Mouse (Mus musculus) cerebellum, adult 11 months (tissue): ENCODE measurements at regions not wholly inside any gene's neighbourhood (a gene's known extent, or its start where the extent isn't known, plus 50 kb on each side); places are given as distances from the start of the nearest gene placed in this dataset.

Source experiments
- DNase-seq: peaks from one replicate; pipeline ENCODE4 v3.0.0; 2022

DNA sequence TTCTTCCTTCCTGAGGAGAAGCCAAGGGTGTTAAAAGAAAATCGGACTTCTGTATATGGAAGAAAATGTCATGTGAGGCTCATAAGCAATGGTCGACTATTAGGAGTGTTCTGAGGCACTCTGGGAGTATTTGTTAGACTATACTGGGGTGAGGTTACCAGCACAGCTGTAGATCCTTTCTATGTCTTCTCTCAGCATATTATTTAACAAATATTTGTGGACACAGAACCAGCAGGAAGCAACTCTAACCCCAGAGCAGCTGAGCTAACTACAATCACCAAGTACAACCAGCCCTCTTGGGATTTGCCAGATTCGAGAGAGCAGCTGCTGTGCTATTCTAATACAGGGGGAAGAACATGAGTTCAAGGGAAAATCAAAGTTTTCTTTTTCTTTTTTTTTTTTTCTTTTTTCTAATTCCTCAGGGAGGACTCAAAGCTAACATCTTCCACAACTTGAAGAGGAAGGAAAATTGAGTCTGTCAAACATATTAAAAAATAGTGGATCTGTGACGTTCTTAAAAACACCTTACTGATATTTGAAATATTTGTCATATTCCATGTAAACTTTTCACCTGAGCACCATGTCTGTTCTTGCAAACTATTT lies 933.3 kb upstream of the Cited2 start:
- DNase-seq, result no peak

DNA sequence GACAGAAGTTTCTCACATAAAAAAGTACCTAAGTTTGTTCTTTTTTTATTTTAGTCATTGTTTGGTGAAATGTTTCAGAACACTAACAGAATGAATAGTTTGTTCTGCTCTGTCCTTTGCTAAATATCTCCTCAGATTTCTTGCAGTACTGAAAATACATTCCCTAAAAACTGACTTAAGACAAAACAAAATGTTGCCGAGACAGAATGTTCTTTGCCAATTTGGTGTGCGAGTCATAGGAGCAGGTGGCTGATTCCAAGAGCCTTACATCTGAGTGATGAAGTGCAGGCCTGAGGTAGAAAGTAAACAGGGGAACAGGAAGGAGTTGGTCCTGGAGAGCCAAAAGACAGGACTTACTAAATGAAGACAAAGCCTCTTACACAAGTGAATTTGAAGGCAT lies 919.0 kb upstream of the Cited2 start:
- DNase-seq, result no peak

DNA sequence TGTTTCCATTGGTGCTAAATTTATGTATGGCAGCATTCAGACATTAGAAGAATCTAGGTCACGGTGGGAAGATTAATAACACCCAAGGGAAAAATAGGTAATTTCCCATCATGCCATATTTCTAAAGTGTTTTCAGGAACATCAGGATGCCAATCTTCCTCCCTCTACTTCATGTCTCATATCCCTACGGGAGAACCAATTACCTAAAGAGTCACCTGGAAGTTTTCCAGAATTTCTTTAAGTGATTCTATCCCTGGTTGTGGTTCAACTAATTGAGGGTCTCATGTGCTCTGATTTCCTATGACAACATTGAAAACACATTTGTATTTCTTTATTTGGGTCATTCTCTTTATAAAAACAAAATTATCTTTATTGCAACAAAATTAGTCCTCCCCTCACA lies 912.3 kb upstream of the Cited2 start:
- DNase-seq, result no peak

DNA sequence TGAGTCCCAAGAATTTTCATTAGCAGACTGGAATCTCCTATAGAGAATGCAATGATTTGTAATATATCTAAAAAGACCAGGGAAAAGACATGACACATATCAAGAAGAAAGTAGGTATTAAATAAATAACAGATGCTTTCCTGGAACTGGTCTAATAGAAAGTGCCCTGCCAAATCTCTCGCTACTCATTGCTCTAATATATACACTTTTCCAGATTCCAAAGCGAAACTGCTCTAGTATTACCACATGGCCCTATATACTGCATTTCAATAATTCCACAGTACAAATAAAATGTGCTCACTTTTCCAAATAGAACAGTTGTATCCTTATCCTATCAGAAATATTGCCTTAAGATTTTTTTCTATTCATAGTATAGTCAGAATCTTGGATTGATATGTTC lies 909.0 kb upstream of the Cited2 start:
- no peak for DNase-seq

DNA sequence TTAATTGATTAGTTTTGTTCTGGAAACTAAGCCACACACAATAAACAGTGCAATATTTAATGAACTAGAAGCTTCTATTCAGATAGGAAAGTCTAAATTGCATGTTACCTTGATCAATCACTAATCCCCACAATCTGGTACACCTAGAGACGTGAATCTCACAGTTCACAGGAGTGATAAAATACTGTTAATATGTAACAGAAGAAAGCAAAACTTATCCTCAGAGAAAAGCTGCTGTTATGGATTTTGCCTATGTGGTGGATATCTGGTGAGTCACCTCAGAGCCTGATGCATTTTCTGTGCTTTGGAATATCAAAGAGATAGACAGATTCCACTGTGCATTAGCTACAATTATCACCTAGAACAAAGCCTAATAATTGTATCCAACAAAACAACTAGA lies 861.5 kb upstream of the Cited2 start:
- no peak for DNase-seq

DNA sequence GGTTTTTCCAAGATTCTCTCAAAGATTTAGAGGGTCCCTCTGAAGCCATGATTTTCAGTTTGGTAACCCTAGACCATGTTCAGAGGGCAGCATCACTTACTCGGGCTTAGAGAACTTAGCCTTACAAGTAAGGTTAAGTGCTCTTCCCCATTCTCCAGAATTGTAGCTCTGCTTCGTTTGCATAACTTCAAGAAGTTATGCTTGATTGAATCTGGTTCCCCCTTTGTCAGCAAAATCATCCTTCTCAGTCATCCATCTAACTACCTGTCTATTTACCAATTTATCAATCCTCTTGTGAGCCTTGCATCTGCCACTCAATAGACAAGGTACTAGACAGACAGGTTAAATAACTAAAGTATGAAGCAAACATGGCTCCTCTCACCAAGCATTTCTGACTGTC lies 856.1 kb upstream of the Cited2 start:
- DNase-seq, result no peak

DNA sequence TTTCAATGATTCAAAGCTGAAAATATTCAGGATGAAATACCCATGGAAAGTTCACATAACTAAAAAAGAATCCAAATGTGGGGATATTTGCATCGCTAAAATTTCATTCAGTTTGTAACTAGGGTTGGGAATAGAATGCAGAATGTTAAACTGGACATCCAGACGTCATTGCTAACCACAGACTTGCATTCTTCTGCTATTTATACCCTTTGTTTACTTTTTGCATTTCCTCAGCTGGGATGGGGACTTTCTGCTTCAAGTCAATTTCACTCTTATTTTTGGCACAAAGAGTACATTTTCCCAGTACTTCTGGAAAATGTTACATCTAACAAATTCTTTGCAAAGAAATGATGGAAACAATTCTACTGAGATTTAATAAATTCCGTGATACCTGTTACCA lies 848.9 kb upstream of the Cited2 start:
- DNase-seq, result no peak

DNA sequence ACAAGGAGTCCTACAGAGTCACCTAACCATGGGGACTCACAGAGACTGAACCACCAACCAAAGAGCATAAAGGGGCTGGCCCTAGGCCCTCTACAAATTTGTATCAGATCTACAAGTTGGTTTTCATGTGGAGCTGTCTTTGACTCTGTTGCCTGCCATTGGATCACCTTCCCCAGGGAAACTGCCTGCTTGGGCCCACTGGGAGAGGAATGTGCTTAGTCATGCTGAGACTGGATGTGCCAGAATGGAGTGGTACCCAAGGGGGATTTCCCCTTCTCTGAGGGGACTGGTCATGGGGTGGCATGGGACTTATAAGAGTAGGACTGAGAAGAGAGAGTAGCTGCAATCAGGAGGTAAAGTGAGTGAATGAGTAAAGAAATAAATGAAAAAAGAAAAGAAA lies 844.8 kb upstream of the Cited2 start:
- no peak for DNase-seq

DNA sequence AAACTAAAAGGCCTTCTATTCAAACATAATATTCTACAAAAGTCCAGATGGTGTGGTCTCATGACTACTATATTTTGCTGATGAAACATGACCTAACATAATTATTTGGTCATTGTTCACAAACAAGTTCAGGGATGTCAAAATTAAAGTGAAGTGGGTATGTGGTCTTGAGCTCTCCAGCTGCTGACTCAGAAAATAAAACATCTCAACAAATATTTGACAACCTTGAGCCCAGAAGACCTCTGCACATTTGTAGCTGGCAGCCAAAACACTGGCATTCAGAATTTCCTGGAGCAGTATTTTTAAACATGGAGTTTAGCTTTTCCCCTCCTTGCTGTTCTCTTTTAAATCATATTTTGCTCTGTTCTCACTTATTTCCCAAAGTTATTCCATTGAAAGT lies 829.7 kb upstream of the Cited2 start:
- DNase-seq, result no peak

DNA sequence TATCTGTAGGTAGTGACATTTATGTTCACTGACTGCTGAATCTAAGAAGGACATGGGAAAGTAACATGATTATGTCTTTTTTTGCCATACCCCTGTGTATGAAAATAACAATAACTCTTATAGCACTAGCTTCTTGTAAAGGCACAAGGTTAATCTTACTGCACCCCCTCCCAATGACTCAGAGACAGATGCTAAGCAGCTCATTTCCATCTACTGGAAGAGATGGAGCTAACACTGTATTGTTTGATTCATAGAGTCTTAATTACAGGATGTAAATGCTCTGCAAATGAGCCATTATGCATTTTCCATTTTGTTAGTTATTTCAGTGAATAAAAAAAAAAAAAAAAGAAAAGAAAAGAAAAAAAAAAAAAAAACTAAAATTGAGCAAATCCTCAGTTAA lies 827.7 kb upstream of the Cited2 start:
- no peak for DNase-seq

DNA sequence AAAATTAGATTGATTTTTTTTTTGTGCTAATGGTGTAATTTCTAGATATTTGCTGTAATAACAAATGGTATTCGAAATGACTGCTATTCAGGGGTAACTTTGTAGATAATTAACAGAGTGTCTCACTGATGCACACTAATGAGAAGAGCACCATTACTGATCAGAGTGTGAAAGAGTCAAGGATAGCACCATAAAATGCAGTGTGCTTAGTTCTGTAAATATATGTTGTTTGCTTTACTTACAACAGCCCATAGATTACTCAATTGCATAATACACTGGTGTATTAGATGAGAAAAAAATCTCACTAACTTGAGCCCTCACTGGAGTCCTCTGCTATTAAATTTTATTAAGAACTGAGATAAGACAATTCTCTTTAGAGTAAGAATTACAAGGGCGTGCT lies 800.1 kb upstream of the Cited2 start:
- no peak for DNase-seq

DNA sequence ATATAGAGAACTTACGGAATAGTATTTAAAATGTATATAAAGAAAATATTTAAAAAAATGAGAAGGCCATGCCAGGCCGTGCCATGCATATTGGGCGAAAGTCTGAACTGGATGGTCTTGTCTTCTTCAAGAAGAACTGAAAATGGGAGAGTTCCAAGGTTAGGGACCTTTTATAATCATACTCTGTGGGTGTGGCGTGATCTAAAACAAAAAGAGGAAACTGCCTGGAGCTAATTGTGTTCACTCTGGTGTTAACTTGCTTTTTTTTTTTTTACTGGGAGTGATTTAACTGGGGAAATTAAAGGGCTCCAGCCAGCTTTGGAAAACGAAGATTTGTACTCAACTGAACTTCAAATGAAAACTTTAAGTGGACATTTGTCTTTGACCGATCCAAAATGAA lies 799.2 kb upstream of the Cited2 start:
- DNase-seq, result no peak

DNA sequence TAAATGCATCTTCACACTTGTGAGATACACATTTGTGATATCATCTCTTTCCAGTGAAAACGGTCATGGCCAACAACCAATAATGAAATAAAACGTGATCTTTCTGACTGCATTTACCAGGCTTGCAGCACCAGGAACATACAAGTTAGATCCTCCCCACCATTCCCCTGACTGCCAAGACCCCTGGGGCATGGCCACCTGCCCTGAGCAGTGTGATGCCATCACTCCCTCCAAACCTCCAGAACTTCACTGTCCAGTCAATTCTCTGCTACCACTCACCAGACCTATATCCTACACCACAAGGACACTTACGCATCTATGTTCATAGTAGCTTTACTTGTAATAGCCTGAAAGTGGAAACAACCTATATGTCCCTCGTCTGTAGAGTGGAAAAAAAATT lies 785.3 kb upstream of the Cited2 start:
- peak; percentile 75 for DNase-seq

DNA sequence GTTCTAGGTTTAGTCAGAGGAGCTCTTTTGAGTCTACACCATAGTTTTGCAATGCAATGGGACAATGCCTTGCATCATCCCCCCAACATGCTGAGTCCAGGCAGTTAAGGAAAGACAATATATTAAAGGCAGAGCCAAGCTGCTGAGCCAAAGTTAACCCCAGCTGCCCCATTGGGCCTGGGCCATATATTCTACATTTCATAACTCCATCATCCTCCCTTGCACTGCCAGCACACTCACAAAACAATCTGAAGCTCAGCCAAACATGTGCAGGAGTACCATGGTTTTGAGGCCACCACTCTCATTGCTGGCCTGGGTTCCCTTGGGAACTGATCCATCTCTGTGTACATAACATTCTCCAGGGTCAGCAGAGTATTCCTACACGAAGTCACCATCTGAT lies 771.4 kb upstream of the Cited2 start:
- no peak for DNase-seq

DNA sequence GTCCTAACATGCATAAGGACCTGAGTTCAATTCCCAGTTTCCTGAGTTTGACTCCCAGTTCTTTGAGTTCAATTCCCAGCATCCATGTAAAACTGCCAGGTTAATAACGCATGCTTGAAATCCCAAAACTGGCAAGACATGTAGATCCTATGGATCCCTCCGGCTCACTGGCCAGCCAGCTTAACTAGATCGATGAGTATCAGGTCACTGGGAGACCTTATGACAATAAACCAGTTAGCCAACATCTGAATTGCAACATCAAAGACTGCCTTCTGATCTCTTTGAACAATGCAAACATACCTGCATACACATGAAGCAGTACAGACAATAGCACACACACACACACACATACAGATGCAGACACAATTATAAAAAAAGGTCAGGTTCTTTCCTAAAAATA lies 762.0 kb upstream of the Cited2 start:
- no peak for DNase-seq

DNA sequence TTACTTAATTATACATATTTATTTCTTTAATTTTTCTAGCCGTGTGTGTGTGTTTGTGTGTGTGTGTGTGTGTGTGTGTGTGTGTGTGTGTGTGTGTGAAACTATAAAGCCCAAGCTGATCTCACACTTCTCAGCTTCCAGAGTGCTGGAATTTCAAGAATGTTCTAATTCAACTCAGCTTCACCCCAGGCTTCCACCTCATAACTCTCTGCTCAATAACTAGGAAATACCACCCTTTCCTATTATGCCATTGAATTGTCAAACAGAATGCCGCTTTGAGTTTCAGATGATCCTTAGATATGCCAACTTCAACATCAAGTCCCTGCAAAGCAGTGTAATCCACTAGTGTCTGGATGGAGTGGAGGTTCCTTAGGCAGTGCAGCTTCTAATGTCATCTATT lies 760.6 kb upstream of the Cited2 start:
- no peak for DNase-seq

DNA sequence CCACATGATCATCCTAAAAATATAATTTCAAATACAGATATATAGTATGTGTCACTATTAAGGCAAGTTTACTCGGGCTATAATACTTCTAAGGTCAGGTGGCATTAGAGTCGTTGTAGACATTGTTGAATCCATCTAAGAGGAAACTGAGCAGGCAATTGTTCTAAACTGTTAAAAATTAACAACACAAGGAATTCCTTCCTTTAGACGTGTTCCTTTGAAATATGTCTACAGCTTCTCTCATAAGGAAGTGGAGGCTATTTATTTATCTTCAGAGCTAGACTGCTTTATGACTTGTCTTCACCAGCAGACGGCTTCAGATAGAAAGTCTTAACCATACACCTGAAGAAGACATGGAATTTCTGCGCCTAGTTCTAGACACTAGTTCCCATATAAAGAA lies 744.2 kb upstream of the Cited2 start:
- DNase-seq, result no peak

DNA sequence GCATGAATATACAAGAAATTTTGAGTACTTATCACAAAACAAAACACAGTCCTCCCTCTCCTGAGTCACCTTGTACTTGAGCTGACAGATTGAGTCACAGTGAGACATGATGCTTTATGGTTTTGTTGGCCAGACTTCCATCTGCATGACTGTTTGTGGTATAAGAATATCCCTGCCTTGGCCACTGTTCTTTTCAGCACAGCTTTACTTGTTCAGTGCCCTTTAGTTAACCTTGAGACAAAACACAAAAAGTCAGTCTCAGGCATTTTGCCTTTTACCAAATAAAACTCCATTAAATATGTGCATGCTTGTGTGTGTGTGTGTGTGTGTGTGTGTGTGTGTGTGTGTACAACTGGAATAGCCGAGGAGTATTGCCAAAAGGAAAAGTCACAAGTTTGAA lies 732.8 kb upstream of the Cited2 start:
- peak; percentile 63 for DNase-seq

DNA sequence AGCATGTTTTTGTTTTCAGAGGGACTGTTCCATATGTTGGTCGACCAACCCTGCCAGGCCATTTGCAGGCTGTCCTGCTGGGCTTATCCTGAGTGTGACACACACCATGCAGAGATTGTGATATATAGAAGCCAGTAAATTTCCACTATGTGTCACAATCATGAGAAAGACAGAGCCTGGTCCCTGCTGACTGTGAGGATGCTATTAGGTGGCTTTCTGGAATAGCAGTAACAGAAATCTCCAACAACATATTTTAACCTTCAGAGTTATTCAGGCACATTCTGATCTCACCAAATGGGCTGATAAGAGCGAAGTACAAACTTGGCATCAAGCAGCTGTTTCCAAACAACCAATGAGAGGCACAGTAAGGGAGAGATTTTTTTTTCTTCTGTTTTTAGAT lies 729.2 kb upstream of the Cited2 start:
- DNase-seq, result peak; percentile 59

DNA sequence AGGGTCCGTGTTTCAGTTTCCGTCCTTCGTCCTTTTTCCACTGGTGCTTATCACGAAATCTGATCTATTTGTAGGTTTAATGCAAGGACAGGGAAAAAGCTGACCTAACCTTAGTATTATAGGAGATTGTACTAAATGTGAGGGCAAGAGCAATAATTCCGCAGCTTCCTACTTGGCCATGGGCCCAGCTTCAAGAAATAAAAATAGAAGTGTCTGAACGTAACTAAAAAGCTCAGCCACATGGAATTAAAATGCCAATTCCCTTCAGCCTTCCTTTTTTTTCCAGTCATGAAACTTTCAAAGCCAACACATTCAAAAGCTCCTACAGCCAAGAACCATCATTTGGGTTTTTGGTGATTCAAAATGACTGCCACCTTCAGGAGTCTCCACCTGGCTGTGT lies 728.5 kb upstream of the Cited2 start:
- peak; percentile 45 for DNase-seq

DNA sequence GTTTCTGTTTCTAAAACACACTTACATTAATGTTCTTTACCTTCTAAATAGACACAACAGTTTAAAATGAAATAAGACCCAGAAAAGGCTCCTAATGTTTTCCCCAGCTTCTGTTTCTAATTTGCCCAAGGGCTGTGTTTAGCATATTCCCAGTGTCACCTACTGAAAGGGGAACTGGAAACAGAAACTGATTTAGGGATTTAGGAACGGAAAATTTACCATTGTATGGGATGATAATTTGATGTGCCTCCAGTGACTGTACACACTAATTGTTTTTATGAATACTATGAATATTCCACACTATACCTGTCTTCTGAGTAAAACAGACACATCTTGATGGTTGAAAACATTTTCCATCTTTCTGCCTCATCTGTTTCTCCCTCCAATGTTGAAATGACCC lies 728.0 kb upstream of the Cited2 start:
- DNase-seq, result no peak

DNA sequence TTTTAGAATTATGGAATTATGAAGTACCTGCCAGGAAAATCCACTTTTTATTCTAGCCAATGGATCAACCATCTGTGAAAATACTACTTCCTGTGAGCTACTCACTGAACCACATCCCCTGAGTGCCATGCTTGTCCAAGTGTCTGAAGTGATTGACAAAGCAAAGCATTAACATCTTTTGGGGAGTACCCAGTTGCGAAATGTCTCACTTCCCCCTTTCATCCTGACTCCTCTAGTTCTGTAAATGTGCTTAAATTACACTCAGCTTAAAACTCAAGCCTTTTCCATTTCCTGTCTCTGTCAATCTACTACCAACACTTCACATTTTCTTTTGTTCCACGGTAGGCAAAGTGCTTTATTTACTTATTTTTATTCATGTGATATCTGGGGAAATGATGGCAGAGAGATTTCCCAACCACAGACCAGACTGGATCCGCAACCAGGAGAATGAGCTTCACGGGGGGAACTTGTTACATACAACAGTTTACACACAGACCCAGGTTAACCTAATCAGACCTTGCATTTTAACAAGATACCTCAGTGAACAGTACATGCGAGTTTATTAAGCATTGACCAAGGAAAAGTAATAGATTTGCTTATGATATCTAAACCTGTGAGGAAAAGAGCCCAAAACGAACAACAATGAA lies 726.1 kb upstream of the Cited2 start:
- no peak for DNase-seq

DNA sequence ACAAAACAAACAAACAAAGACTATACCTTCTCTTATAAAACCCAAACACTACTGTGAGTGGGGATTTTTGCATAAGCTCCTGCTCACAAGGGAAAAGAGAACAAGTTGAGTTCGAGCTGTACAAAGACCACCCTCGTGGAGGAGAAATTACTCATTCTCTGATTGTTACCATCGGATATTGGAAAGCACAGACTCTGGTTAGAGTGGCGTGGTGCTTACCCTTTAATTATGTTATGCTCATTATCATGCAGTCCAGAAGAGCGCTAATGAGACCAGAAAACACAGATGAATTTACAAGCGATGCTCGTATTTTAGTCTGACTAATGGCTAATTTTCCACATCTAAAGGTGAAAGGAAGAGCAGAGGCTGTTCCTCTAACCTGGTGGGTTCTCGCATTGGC lies 721.7 kb upstream of the Cited2 start:
- DNase-seq, result no peak

DNA sequence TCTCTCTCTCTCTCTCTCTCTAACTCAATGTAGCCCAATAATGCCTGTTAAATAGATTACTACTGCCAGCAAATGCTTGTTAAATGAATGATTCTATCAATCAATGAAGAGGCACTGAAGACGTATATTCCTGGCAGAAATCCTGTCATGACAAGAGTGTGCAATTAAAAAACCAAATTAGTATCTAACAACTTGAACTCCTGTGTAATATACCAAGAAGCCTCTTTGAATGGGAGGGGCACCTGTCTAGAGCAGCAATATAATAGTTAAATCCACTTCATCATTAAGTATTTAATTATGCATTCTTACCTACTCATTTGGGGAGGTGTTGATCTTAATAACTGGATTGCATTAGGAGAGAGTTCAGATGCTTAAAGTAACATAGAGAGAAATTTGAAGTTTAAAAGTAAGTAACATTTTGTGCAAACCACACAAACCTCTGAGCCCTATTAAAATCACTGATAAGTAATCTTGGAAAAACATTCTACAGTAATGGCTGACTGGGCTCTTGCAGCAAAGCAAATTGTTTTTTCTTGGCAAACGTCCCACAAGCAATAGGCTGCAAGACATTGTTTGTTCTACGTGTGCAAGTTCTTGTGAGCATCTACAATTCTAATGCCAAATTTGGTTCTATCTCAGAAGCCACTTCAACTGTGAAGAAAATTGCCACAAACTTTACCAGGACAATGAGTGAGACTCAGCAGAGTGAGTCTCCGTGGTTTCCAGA lies 719.7 kb upstream of the Cited2 start:
- DNase-seq, result no peak

DNA sequence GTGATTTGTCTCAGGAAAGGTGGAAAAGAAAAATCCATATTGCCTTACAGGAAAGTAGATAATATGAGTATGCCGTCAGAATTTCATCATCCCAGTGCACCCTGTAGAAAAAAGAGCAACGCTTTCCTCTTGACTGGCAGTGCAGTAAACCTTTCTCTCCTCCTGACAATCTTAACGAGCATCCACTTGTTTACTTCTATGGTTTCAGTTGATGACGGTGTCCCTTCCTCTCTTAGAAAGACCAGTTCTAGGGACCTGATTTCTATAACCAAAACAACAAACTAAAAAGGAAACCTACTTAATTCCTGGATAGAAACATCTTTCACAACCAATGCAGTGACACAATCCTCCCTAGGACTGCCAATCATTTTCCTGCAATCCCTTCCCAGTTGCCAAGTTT lies 714.3 kb upstream of the Cited2 start:
- DNase-seq, result no peak
